Comparison of ENCODE assay signal across 11 mouse cellular contexts in the genomic region with DNA sequence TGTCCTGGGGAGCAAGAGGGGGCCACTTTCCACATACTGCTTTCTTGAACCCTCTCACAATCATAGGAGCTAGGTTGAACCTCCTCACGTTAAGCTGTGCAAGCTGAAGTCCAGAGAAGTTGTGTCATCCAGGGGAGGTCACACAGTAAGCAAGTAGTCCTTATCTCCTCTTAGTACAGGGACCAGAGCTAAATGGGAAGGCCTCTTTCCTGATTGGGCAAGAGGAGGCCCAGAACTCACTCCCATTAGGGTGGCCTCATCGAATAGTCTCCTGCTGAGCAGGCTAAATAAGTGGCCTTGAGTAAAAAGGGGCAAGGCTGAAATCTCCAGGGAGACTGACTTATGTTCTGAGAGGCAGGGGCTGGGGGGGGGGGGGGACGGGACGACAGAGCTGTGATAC.
DNase-seq lines count a peak whose midpoint lies in the region; ATAC-seq and TF ChIP-seq lines count a peak whose summit lies in the region.
"Had no signal": no experiment of that assay in that cellular context is flagged by ENCODE, and none has a peak within 500 bp of the region (broad histone marks: within the 10 kb centered on the region; RNA-seq: fewer than 3 reads in every experiment).

No protein-coding gene starts in this region.

- no peak for TF ChIP-seq CTCF in heart, adult 2 months (IDR thresholded peaks at IDR 0.05)

- H3K36me3 ChIP-seq in heart, adult 2 months (ENCODE audit: control insufficient read depth, insufficient read depth, low read length): no peaks in the 10 kb centered on the region
- no peaks in the 10 kb centered on the region for H3K36me3 ChIP-seq in midbrain, embryonic 10.5 days
- H3K36me3 ChIP-seq in midbrain, embryonic 14.5 days (ENCODE audit: control insufficient read depth, insufficient read depth, low read length): no peaks in the 10 kb centered on the region
- no peaks in the 10 kb centered on the region for H3K36me3 ChIP-seq in liver, embryonic 13.5 days
- H3K36me3 ChIP-seq: hindbrain, embryonic 15.5 days had no signal

- no peak overlapping the region for H3K4me3 ChIP-seq in heart, adult 2 months
- no peak overlapping the region for H3K4me3 ChIP-seq in midbrain, embryonic 10.5 days
- H3K4me3 ChIP-seq in midbrain, embryonic 14.5 days (replicated peaks; ENCODE audit: low read depth, low read length): no peak overlapping the region
- H3K4me3 ChIP-seq in liver, embryonic 13.5 days (replicated peaks): no peak overlapping the region
- H3K4me3 ChIP-seq: erythroblast, embryonic 14.5 days; hindbrain, embryonic 15.5 days had no signal

- no peak for DNase-seq in heart, adult 2 months
- DNase-seq in heart, adult 18-20 months: no peak
- no peak for DNase-seq in midbrain, embryonic 10.5 days (ENCODE audit: low spot score)
- no peak for DNase-seq in midbrain, embryonic 14.5 days
- no peak for DNase-seq in liver, embryonic 13.5 days
- DNase-seq in testis, postnatal 14 days (ENCODE audit: low spot score): no peak
- no peak for DNase-seq in retina, postnatal 1 day
- DNase-seq: cerebellum, postnatal 10 days had no signal

- no peak for ATAC-seq in midbrain, embryonic 14.5 days (ENCODE audit: low FRiP score, low TSS enrichment)
- ATAC-seq in liver, embryonic 13.5 days (ENCODE audit: low read depth): peak; percentile 86
- ATAC-seq in erythroblast, adult 5-6 weeks (replicated peaks; ENCODE audit: low FRiP score, poor library complexity, severe bottlenecking): no peak

- no peaks in the 10 kb centered on the region for H3K27me3 ChIP-seq in heart, adult 2 months (ENCODE audit: control insufficient read depth, insufficient read depth, low read length)
- no peaks in the 10 kb centered on the region for H3K27me3 ChIP-seq in midbrain, embryonic 10.5 days (ENCODE audit: low read depth, poor library complexity, severe bottlenecking)
- no peaks in the 10 kb centered on the region for H3K27me3 ChIP-seq in midbrain, embryonic 14.5 days (ENCODE audit: control insufficient read depth, insufficient read depth, low read length)
- no peaks in the 10 kb centered on the region; the same call in 1 of the 2 replicates for H3K27me3 ChIP-seq in liver, embryonic 13.5 days
- H3K27me3 ChIP-seq: hindbrain, embryonic 15.5 days had no signal

- no peaks in the 10 kb centered on the region for H3K9me3 ChIP-seq in midbrain, embryonic 10.5 days (replicated peaks)
- H3K9me3 ChIP-seq in midbrain, embryonic 14.5 days (ENCODE audit: control insufficient read depth, low read length): no peaks in the 10 kb centered on the region
- no peaks in the 10 kb centered on the region for H3K9me3 ChIP-seq in liver, embryonic 13.5 days (replicated peaks)
- H3K9me3 ChIP-seq: hindbrain, embryonic 15.5 days had no signal

- 54% methylated on average over 3 of the region's 4 CpGs for WGBS in heart, adult 2 months
- WGBS in midbrain, embryonic 10.5 days: 27% methylated on average over 4 of the region's 4 CpGs
- 29% methylated on average over 3 of the region's 4 CpGs for WGBS in midbrain, embryonic 14.5 days
- WGBS in liver, embryonic 13.5 days (ENCODE audit: insufficient replicate concordance): 16% methylated on average over 3 of the region's 4 CpGs

- TF ChIP-seq EP300 in heart, adult 2 months (IDR thresholded peaks at IDR 0.05; ENCODE audit: insufficient read depth, low read depth, low read length): no peak

- H3K9ac ChIP-seq in heart, adult 2 months (ENCODE audit: low read depth, low read length): no peak overlapping the region
- H3K9ac ChIP-seq in midbrain, embryonic 14.5 days (replicated peaks; ENCODE audit: low read length): no peak overlapping the region
- H3K9ac ChIP-seq in liver, embryonic 13.5 days: peak overlapping the region; percentile 26; the same call in 1 of the 2 replicates
- H3K9ac ChIP-seq: hindbrain, embryonic 15.5 days had no signal

- TF ChIP-seq POLR2A in heart, adult 2 months (IDR thresholded peaks at IDR 0.05; ENCODE audit: insufficient read depth, low read depth, low read length): no peak

- H3K4me2 ChIP-seq in midbrain, embryonic 14.5 days (ENCODE audit: low read length): no peak overlapping the region
- H3K4me2 ChIP-seq in liver, embryonic 13.5 days: no peak overlapping the region
- H3K4me2 ChIP-seq: hindbrain, embryonic 15.5 days had no signal

- intact Hi-C loops in heart, adult 2 months (cut with DNase I): no loop called here

- no peaks in the 10 kb centered on the region for H3K79me2 ChIP-seq in heart, adult 2 months (replicated peaks; ENCODE audit: control insufficient read depth, insufficient read depth, low read length)

- H3K4me1 ChIP-seq in heart, adult 2 months (ENCODE audit: control insufficient read depth, insufficient read depth, low read length): peaks cover 2% of the 10 kb centered on the region
- peaks cover 22% of the 10 kb centered on the region for H3K4me1 ChIP-seq in midbrain, embryonic 10.5 days
- H3K4me1 ChIP-seq in midbrain, embryonic 14.5 days (ENCODE audit: control insufficient read depth, insufficient read depth, low read length): no peaks in the 10 kb centered on the region
- H3K4me1 ChIP-seq in liver, embryonic 13.5 days (replicated peaks): peaks cover 20% of the 10 kb centered on the region
- H3K4me1 ChIP-seq: hindbrain, embryonic 15.5 days had no signal

- peak overlapping the region; percentile 23 for H3K27ac ChIP-seq in heart, adult 2 months
- H3K27ac ChIP-seq in midbrain, embryonic 10.5 days (replicated peaks): peak overlapping the region; percentile 55
- no peak overlapping the region for H3K27ac ChIP-seq in midbrain, embryonic 14.5 days (replicated peaks; ENCODE audit: low read depth, low read length)
- H3K27ac ChIP-seq in liver, embryonic 13.5 days: peak overlapping the region; percentile 29; the same call in 1 of the 2 replicates
- H3K27ac ChIP-seq: hindbrain, embryonic 15.5 days had no signal
